Comparison of ENCODE assay signal across 8 mouse cellular contexts in the genomic region with DNA sequence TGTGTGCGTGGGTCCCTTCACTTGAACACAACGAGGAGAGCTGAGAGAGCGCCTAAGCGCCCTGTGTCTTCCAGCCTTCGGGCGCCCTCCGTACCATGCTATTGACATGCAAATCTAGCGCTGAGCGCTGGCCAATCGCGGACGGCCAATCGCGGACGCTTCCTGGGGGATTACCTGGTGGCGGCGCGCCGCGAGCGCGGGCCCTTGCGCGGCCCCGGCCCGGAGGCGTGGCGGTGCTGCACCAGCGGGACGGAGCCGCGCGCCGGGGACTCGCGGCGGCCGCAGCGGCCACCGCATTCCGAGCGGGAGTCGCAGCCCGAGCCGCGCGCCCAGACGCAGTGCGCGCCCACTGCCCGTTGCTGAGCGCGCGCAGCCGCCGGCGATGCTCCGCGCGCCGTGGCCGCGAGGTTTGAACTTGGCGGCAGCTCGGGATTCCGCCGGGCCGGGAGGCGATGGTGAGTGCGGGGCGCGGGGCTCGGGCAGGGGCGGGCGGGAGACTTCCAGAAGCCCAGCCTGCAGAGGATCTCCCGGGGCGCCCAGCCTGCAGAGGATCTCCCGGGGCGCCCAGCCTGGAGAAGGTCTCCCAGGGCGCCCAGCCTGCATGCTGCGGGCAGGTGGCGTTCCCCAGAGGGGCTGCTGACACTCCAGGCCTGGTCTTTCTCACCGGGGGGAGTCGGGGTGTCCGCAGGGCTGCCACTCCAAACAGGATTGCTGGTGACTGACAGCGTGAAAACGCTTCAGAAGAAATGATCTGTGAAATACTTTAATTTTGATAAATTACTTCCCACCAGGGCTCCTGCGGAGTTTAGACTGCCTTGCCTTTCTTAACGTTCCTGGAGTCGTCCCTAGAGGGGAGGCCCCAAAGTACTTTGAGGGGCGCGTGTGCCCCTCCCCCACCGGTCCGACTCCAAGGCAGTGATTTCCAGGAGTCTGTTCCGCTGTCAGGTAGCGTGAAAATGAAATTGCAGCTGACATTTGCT.
DNase-seq lines count a peak whose midpoint lies in the region; ATAC-seq and TF ChIP-seq lines count a peak whose summit lies in the region.

No protein-coding gene starts in this region.

- H3K27ac ChIP-seq in cortical plate, adult 2 months (ENCODE audit: insufficient read depth, low read length): no peak overlapping the region
- peak overlapping the region; percentile 83 for H3K27ac ChIP-seq in intestine, embryonic 14.5 days (ENCODE audit: low read depth)

- TF ChIP-seq POLR2A in cortical plate, adult 2 months (IDR thresholded peaks at IDR 0.05; ENCODE audit: extremely low read depth, insufficient read depth, low read length): no peak

- WGBS in intestine, embryonic 14.5 days: under 1% methylated on average over 94 of the region's 96 CpGs

- H3K9ac ChIP-seq in intestine, embryonic 14.5 days (ENCODE audit: low read length): peak overlapping the region; percentile 73

- intact Hi-C loops in left cerebral cortex, postnatal 14 days (cut with DNase I): no loop called here

- no peaks in the 10 kb centered on the region for H3K4me1 ChIP-seq in cortical plate, adult 2 months (ENCODE audit: control insufficient read depth, insufficient read depth, low read length)
- H3K4me1 ChIP-seq in intestine, embryonic 14.5 days (replicated peaks; ENCODE audit: control insufficient read depth, insufficient read depth, low read length): peaks cover 18% of the 10 kb centered on the region
- H3K4me1 ChIP-seq in megakaryocyte, embryonic 14.5 days: peaks cover 18% of the 10 kb centered on the region; the same call in 1 of the 2 replicates

- no peaks in the 10 kb centered on the region for H3K27me3 ChIP-seq in intestine, embryonic 14.5 days (replicated peaks; ENCODE audit: control insufficient read depth, insufficient read depth, low read length)
- H3K27me3 ChIP-seq in megakaryocyte, embryonic 14.5 days (replicated peaks): peaks cover 56% of the 10 kb centered on the region

- no peaks in the 10 kb centered on the region for H3K9me3 ChIP-seq in intestine, embryonic 14.5 days (ENCODE audit: control insufficient read depth, low read length)
- H3K9me3 ChIP-seq in megakaryocyte, embryonic 14.5 days: no peaks in the 10 kb centered on the region

- peaks cover 5% of the 10 kb centered on the region; the same call in 1 of the 2 replicates for H3K36me3 ChIP-seq in intestine, embryonic 14.5 days (ENCODE audit: control insufficient read depth, insufficient read depth, low read length)
- no peaks in the 10 kb centered on the region for H3K36me3 ChIP-seq in megakaryocyte, embryonic 14.5 days (replicated peaks; ENCODE audit: low read length)

- H3K4me3 ChIP-seq in cortical plate, adult 2 months (ENCODE audit: insufficient read depth, low read length): peak overlapping the region; percentile 42
- H3K4me3 ChIP-seq in intestine, embryonic 14.5 days (ENCODE audit: low read depth, low read length): peak overlapping the region; percentile 75
- peak overlapping the region; percentile 78 for H3K4me3 ChIP-seq in megakaryocyte, embryonic 14.5 days (replicated peaks)

- DNase-seq in adrenal gland, adult 8-10 months: peak; percentile 69
- peak; percentile 27 for DNase-seq in gastrocnemius, postnatal 25 days
- DNase-seq in intestine, embryonic 14.5 days (ENCODE audit: low spot score): peak; percentile 90
- DNase-seq in left cerebral cortex, postnatal 14 days (ENCODE audit: low spot score in 2 of 2): peak; percentile 69
- DNase-seq in right cerebral cortex, postnatal 14 days: peak; percentile 72
- peak; percentile 75 to 76 for DNase-seq in urinary bladder, postnatal 36 days (ENCODE audit: low spot score in 2 of 2)

- no peak for TF ChIP-seq CTCF in cortical plate, adult 2 months (IDR thresholded peaks at IDR 0.05; ENCODE audit: extremely low read depth, insufficient read depth, low read length)

- ATAC-seq in intestine, embryonic 14.5 days (replicated peaks; ENCODE audit: low FRiP score, low TSS enrichment, low read depth): peak; percentile 93

- H3K4me2 ChIP-seq in intestine, embryonic 14.5 days (ENCODE audit: low read length): peak overlapping the region; percentile 87

Comparison
In these comparisons a context has a peak if more than half of its experiments do, and no peak if none do; other contexts are left out.
1. DNase-seq: peak in every context shown above with its lines; median percentile 90 in intestine, embryonic 14.5 days; 76 in urinary bladder, postnatal 36 days; 72 in right cerebral cortex, postnatal 14 days; 69 in adrenal gland, adult 8-10 months; 69 in left cerebral cortex, postnatal 14 days; 27 in gastrocnemius, postnatal 25 days.